Mouse (Mus musculus): Measurements from ENCODE around the gene Phkg1. TPM values are rescaled to one million over a fixed set of nuclear protein-coding genes. Genes with fewer than 3 reads are reported as not detected.

Gene Phkg1
- total RNA-seq (2023): 0.32 TPM

DNA sequence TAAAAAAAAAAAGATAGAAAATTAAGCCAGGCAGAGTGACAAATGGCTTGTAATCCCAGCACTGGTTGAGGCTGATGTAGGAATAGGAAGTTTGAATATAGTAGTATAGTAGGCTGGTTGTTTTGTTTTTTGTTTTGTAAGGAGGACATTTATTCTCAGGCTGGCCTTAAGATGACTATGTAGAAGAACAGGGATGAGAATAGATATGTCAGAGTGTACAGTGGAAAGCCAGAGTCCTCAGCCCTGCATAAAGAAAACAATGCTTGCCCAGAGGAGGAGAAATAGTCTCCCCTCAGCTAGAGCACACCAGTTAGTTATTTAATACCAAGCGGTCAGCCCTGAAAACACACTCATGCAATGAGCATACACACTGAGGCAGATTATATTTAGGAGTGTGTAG, at the start of gene Phkg1:
Gene Phkg1, minus strand, starts transcription at position 101 of the 400 bp plus-strand sequence.

DNA sequence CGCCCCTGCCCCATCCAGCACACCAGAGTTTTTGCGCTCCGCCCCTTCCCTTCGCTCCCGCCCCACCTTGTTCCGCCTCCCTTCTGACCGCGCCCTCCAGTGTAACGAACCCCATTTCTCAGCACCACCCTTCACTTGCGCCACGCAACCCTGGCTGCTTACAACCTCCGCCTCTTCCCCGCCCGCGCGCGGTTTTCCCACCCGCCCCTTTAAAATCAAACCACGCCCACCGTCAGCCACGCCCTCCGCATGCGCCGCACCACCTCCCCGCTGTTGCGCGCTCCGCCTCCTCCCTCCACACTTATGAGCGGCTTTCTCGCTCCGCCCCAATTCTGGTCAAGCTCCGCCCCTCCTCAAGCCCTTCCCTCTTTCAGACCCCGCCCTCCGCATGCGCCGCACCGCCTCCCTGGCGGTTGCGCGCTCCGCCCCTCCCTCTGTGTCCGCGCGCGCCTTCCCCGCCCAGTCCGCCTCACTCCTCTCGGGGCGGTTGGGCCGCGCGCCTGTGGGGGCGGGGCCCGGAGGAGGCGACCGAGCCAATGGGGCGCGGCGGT, 43.2 kb upstream of the Phkg1 start, which contains the start of gene Vkorc1l1:
Gene Vkorc1l1, plus strand, starts transcription at position 476 of the 551 bp plus-strand sequence.

DNA sequence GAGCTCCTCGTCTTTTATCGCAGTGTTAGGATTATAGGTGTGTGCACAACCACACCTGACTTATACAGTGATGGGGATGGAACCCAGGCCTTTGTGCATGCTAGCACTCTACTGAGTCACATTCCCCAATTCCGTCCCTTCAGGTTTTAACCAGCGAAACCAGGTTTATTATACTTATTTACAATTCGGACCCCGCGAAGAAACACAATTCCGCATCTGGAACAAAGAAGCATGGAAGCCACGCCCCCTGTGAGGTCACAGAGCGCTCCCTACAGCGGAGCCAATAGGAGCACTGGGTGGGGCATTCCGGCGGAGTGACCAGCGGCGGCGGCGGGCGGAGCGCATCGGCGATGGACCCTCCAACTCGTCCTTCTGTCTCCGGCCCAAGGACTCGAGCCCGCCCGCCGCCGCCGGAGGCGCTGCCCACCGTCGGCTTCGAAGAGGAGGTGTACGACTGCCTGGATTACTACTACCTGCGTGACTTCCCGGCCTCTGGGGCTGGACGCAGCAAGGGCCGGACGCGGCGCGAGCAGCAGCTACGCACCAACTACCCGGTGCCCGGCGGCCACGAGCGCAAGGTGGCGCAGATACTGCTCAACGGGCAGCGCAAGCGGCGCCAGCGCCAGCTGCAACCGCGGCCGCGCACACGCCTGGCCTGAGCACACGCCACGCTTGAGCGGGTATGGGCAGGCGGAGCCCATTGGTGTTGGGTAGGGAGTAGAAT, 10.1 kb upstream of the Phkg1 start, which contains the start of gene Nupr1l:
Gene Nupr1l, plus strand, starts transcription at position 299 of the 724 bp plus-strand sequence.

DNA sequence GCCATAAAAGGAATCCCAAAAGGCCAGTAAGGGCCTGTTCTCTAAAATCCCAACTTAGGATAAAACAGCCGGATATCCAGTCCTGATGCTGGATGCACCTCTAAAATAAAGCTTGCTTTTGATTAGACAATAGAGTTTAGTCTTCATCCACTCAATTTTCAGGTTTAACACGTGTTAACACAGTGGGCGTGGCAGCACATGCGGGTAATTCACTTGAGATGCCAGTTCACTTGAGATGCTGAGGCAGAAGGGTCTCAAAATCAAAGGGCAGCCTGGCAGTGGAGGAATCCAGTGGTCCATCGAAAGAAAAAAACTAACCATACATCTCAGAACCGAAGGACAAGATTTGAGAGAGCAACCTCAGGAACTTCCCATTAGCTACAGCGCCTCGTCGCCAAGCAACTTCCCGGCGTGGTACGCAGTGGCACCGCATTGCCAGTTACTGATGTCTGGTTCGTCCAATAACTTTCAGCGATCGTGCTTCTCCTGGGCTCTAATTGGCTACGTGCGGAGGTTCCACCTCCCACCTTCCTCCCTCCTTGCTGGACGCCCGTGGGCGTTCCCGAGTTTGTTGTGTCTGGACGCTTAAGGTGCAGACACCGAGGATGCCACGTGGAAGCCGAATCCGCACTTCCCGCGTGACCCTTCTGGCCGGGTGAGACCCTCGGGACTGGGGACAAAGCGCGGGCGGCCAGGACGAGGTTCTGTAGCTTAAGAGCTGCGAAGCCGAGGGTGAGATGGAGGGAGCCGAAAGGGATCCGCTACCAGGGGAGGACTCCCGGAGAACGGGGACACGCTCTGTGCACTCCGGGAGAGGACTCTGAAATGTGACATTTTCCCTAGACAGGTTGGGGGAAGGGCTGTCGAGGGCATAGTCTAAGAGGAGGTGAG, 2.9 kb downstream of the Phkg1 start, which contains the start of gene Zbed5:
Gene Zbed5, plus strand, starts transcription at position 526 of the 891 bp plus-strand sequence.

DNA sequence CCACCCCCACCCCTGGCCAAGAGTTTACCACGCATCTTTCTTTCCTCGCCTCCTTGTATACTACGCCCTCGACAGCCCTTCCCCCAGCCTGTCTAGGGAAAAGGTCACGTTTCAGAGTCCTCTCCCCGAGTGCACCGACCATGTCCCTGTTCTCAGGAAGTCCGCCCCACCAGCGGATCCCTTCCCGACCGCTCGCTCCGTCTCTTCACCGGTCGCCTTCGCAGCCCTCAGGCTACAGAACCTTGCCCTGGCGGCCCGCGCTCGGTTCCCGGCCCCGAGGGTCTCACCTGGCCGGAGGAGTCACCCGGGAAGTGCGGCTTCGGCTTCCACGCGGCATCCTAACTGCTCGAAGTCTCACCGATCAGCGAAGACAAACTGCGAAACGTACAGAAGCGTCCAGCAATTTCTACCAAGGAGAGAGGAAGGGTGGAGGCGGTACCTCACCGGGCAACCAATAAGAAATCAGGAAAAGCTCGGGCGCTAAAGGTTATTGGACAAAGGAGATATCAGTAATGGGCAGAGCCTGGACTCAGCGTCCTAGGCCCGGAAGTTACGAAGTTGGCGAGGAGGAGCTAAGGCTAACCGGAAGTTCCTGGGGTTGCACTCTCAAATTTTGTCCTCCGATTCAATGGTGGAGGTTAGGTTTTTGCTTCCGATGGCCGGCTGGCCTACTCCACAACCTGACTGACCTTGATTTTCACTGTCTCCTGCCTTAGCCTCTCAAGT, 11.3 kb downstream of the Phkg1 start, which contains the start of gene Chchd2:
Gene Chchd2, minus strand, starts transcription at position 560 of the 726 bp plus-strand sequence.

DNA sequence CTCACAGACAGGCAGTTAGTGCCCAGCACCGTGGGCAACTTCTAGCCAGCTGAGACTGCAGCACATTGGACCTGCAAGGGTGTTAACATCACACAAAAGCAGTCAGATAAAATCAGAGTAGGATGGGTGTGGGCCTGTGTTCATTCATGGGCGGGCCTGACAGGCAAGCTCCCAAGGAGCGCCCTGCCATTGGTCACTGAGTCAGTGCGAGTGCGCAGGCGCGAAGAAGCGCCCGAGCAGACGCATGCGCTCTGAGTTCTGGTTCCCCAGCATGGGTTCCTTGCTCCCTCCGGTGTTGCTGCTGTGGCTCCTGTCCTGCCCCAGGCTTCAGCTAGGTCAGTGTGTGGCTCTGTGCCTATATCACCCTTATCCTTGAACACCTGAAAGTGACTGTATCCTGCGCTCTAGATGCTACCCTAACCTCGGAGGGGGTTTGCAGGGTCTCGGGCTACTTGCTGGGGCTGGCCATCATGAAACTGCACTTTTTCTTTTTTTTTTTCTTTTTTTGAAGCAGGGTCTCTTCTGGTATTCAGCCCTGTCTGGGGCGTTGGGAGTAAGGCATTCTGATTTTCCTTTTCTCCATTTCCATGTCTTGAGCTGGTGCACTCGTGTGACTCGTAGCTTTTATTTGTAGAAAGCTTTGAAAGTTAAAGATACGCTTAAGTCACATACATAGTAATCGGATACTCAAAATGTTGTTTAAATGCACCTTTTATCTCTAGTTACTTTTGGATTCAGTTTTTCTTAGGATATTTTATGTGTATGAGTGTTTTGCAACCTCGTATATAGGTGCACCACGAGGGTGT, 51.4 kb downstream of the Phkg1 start, which contains the start of gene Sumf2:
Gene Sumf2, plus strand, starts transcription at position 235 of the 806 bp plus-strand sequence.

Other genes starting within 250 kb of the Phkg1 start
- gene Zfp11, start 228.4 kb downstream of the Phkg1 start, total RNA-seq (2023): 0.79 TPM
- gene Sept14, start 190.0 kb downstream of the Phkg1 start, total RNA-seq (2023): not detected
- gene Mrps17, start 183.1 kb downstream of the Phkg1 start, total RNA-seq (2023): 30.2 TPM
- gene Nipsnap2, start 173.5 kb downstream of the Phkg1 start, total RNA-seq (2023): 34.9 TPM
- gene Psph, start 111.1 kb downstream of the Phkg1 start, total RNA-seq (2023): 16.9 TPM
- gene Sumf2, start 51.6 kb downstream of the Phkg1 start, total RNA-seq (2023): 17.8 TPM
- gene Chchd2, start 11.1 kb downstream of the Phkg1 start, total RNA-seq (2023): 167 TPM
- 2.6 TPM for gene Zbed5, start 2.8 kb downstream of the Phkg1 start, total RNA-seq (2023)
- gene Nupr1l, start 10.0 kb upstream of the Phkg1 start, total RNA-seq (2023): not detected
- 8.9 TPM for gene Vkorc1l1, start 43.4 kb upstream of the Phkg1 start, total RNA-seq (2023)
- 14.9 TPM for gene Gusb, start 104.5 kb upstream of the Phkg1 start, total RNA-seq (2023)
- 35.3 TPM for gene Asl, start 130.7 kb upstream of the Phkg1 start, total RNA-seq (2023)
- gene Crcp, start 130.7 kb upstream of the Phkg1 start, total RNA-seq (2023): 18.8 TPM
- 7.4 TPM for gene Tpst1, start 174.8 kb upstream of the Phkg1 start, total RNA-seq (2023)
- gene Kctd7, start 246.3 kb upstream of the Phkg1 start, total RNA-seq (2023): 1.3 TPM

Measured in CD4-positive naive resting alpha-beta T cell, adult 76 days (primary cell).